Comparison of ENCODE assay signal across 31 mouse cellular contexts in the genomic region with DNA sequence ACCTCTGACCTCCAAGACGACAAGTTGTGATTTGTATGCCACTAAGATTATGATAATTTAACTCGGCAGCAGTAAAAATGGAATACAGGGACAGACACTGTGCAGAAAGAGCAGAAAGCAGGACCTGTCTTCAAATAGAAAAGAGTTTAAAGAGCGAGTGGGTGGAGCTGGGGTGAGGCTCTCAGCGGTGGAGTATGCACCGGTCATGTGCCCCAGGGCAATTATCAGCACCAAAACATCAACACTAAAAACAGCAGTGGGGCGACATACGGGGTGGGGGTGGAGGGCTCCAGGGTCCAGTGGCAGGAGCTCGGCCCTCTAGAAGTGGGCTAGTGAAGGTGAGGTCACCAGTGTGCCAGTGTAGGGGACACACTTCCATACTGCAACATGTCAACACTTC. TPM values are rescaled to one million over a fixed set of nuclear protein-coding genes. Genes with fewer than 3 reads are reported as not detected.
DNase-seq lines count a peak whose midpoint lies in the region; ATAC-seq and TF ChIP-seq lines count a peak whose summit lies in the region.
"Had no signal": no experiment of that assay in that cellular context is flagged by ENCODE, and none has a peak within 500 bp of the region (broad histone marks: within the 10 kb centered on the region; RNA-seq: fewer than 3 reads in every experiment).

No protein-coding gene starts in this region.

- no peak overlapping the region for H3K27ac ChIP-seq in kidney, embryonic 15.5 days
- no peak overlapping the region for H3K27ac ChIP-seq in MEL (ENCODE audit: control insufficient read depth, low read depth, low read length)
- H3K27ac ChIP-seq in hindbrain, embryonic 10.5 days: no peak overlapping the region
- H3K27ac ChIP-seq: hindbrain, embryonic 12.5 days; hindbrain, postnatal 0 days; layer of hippocampus, adult 2 months; left cerebral cortex, adult 2 months; limb, embryonic 12.5 days; liver, embryonic 15.5 days had no signal

- TF ChIP-seq CTCF in G1E (IDR thresholded peaks at IDR 0.05; ENCODE audit: low read depth, low read length): no peak
- TF ChIP-seq CTCF in MEL (IDR thresholded peaks at IDR 0.05 in 2 of 3, conservative IDR thresholded peaks at IDR 0.05 in 1 of 3; ENCODE audit: control insufficient read depth in 1 of 3, insufficient read depth in 1 of 3, low read depth in 2 of 3, low read length in 3 of 3, poor library complexity in 1 of 3, severe bottlenecking in 1 of 3): no peak

- peaks cover 11% of the 10 kb centered on the region for H3K4me1 ChIP-seq in kidney, embryonic 15.5 days
- peaks cover 60% of the 10 kb centered on the region for H3K4me1 ChIP-seq in G1E (ENCODE audit: insufficient read depth, low read depth, low read length)
- peaks cover 9 to 29% of the 10 kb centered on the region in 2 experiments for H3K4me1 ChIP-seq in MEL (ENCODE audit: control insufficient read depth in 1 of 2, insufficient read depth in 2 of 2, low read length in 2 of 2)
- H3K4me1 ChIP-seq in hindbrain, embryonic 10.5 days (replicated peaks): peaks cover 12% of the 10 kb centered on the region; the same call in 1 of the 2 replicates
- H3K4me1 ChIP-seq: hindbrain, embryonic 12.5 days had no signal

- peak; percentile 31 for DNase-seq in kidney, adult 11 months
- peak; percentile 25 for DNase-seq in G1E (ENCODE audit: low spot score)
- no peak for DNase-seq in MEL (ENCODE audit: low read depth, low spot score)
- peak; percentile 50 to 71 for DNase-seq in kidney, postnatal 36 days
- DNase-seq in hindbrain, embryonic 10.5 days (ENCODE audit: low spot score): no peak
- DNase-seq: adrenal gland, postnatal 10 days; B cell, adult 2 months; cerebellum, adult 11-12 months; cerebellum, adult 9-11 months; gastrocnemius, postnatal 10 days; heart, postnatal 10 days; lung, embryonic 14.5 days; lung, postnatal 14 days; midbrain, embryonic 14.5 days; thymus, postnatal 4 days had no signal

- no peak for TF ChIP-seq EP300 in MEL (IDR thresholded peaks at IDR 0.05; ENCODE audit: low read depth in 1 of 2, low read length in 2 of 2)

- no peaks in the 10 kb centered on the region for H3K79me2 ChIP-seq in MEL (ENCODE audit: control insufficient read depth, insufficient read depth, low read length, poor library complexity)

- H3K4me3 ChIP-seq in kidney, embryonic 15.5 days (replicated peaks): no peak overlapping the region
- H3K4me3 ChIP-seq in G1E (ENCODE audit: low read depth, low read length) (peak overlapping the region; percentile 30; the same call in 1 of the 2 replicates), MEL (ENCODE audit: control insufficient read depth in 1 of 2, insufficient read depth in 1 of 2, low read depth in 2 of 2, low read length in 2 of 2) (no peak overlapping the region)
- no peak overlapping the region for H3K4me3 ChIP-seq in hindbrain, embryonic 10.5 days
- H3K4me3 ChIP-seq: erythroblast, embryonic 14.5 days; hindbrain, embryonic 12.5 days; layer of hippocampus, adult 2 months; left cerebral cortex, adult 2 months; limb, embryonic 12.5 days; liver, embryonic 15.5 days had no signal

- no peak for TF ChIP-seq RAD21 in MEL (IDR thresholded peaks at IDR 0.05; ENCODE audit: low read depth, low read length)

- TF ChIP-seq POLR2A in MEL (IDR thresholded peaks at IDR 0.05; ENCODE audit: control insufficient read depth in 1 of 2, insufficient read depth in 1 of 2, low read depth in 1 of 2, low read length in 2 of 2, poor library complexity in 1 of 2): no peak

- H3K9ac ChIP-seq in kidney, embryonic 15.5 days: no peak overlapping the region
- no peak overlapping the region for H3K9ac ChIP-seq in MEL (ENCODE audit: control insufficient read depth, low read depth, low read length, poor library complexity, severe bottlenecking)
- H3K9ac ChIP-seq: hindbrain, embryonic 12.5 days; limb, embryonic 12.5 days; liver, embryonic 15.5 days; lung, embryonic 14.5 days had no signal

- H3K9me3 ChIP-seq in kidney, embryonic 15.5 days (replicated peaks): no peaks in the 10 kb centered on the region
- H3K9me3 ChIP-seq in G1E (replicated peaks) (no peaks in the 10 kb centered on the region), MEL (replicated peaks; ENCODE audit: insufficient read depth, low read length) (no peaks in the 10 kb centered on the region)
- H3K9me3 ChIP-seq in hindbrain, embryonic 10.5 days: no peaks in the 10 kb centered on the region
- H3K9me3 ChIP-seq: hindbrain, embryonic 12.5 days; limb, embryonic 12.5 days; liver, embryonic 15.5 days had no signal

- WGBS in kidney, embryonic 15.5 days: 54% methylated on average over 8 of the region's 8 CpGs
- 61% methylated on average over 8 of the region's 8 CpGs for WGBS in hindbrain, embryonic 10.5 days

- no peak overlapping the region for H3K4me2 ChIP-seq in kidney, embryonic 15.5 days
- H3K4me2 ChIP-seq: hindbrain, embryonic 12.5 days; limb, embryonic 12.5 days; liver, embryonic 15.5 days; lung, embryonic 14.5 days had no signal

- H3K36me3 ChIP-seq in kidney, embryonic 15.5 days: no peaks in the 10 kb centered on the region
- peaks cover 92% of the 10 kb centered on the region for H3K36me3 ChIP-seq in G1E (replicated peaks)
- peaks cover 0 to 17% of the 10 kb centered on the region in 2 experiments; a peak in 2 of 4 replicates for H3K36me3 ChIP-seq in MEL (ENCODE audit: control insufficient read depth in 1 of 2, insufficient read depth in 2 of 2, low read length in 2 of 2)
- H3K36me3 ChIP-seq in hindbrain, embryonic 10.5 days: no peaks in the 10 kb centered on the region
- H3K36me3 ChIP-seq: hindbrain, embryonic 12.5 days; limb, embryonic 12.5 days; liver, embryonic 15.5 days had no signal

- no peaks in the 10 kb centered on the region for H3K27me3 ChIP-seq in kidney, embryonic 15.5 days
- H3K27me3 ChIP-seq in G1E (ENCODE audit: insufficient read depth, low read length) (no peaks in the 10 kb centered on the region), MEL (ENCODE audit: control insufficient read depth in 1 of 2, insufficient read depth in 2 of 2, low read length in 2 of 2) (no peaks in the 10 kb centered on the region)
- H3K27me3 ChIP-seq in hindbrain, embryonic 10.5 days (ENCODE audit: insufficient read depth, poor library complexity, severe bottlenecking): no peaks in the 10 kb centered on the region
- H3K27me3 ChIP-seq: hindbrain, embryonic 12.5 days; limb, embryonic 12.5 days; liver, embryonic 15.5 days had no signal

- ATAC-seq in kidney, embryonic 15.5 days (replicated peaks; ENCODE audit: low FRiP score): no peak
- ATAC-seq in G1E (ENCODE audit: extremely low read depth, insufficient number of reproducible peaks, low FRiP score, poor library complexity, severe bottlenecking): peak; percentile 75
- ATAC-seq: forebrain, embryonic 16.5 days; hindbrain, postnatal 0 days had no signal

TF ChIP-seq in MEL, 35 proteins besides CTCF, POLR2A, EP300 and RAD21 (continues in another document):
- TF ChIP-seq BHLHE40 (IDR thresholded peaks at IDR 0.05; ENCODE audit: borderline replicate concordance, low read depth, low read length): peak; percentile 21; the same call in 1 of the 2 replicates
- peak; percentile 72 for TF ChIP-seq USF1 (IDR thresholded peaks at IDR 0.05; ENCODE audit: low read depth, low read length)
- TF ChIP-seq TCF12 (IDR thresholded peaks at IDR 0.05; ENCODE audit: low read depth, low read length): no peak

RNA-seq across cellular contexts. Expression of a gene that starts 32.5 kb away (rescaled TPM):
- polyA plus RNA-seq in kidney, embryonic 15.5 days (2015; fragmentation: Nextera tagmentation; extraction: Ambion mirVana): 0.21 TPM in 1 of 2 replicates, not detected in the other
- 0.90 and 1.6 TPM in 2 replicates for total RNA-seq in G1E (2014; fragmentation: Nextera tagmentation)
- total RNA-seq in G1E (2017): 0.16 TPM in 1 of 2 replicates, not detected in the other
- polyA plus RNA-seq in G1E (2012): 11.1 and 12.4 TPM in 2 replicates
- total RNA-seq in MEL (2012; rRNA removed): not detected in 2 replicates
- polyA plus RNA-seq in MEL (2012; ENCODE audit: insufficient read depth in 1 of 2, insufficient read length in 2 of 2, low read depth in 1 of 2, low replicate concordance in 2 of 2, missing spikeins in 1 of 2): under 1 TPM in 1 of 2 experiments, not detected in 1; 0.32 TPM
- polyA plus RNA-seq in hindbrain, embryonic 10.5 days (2016; fragmentation: Nextera tagmentation; extraction: Ambion mirVana): not detected in 2 replicates
- total RNA-seq: heart, postnatal 10 days; hindbrain, postnatal 0 days; layer of hippocampus, adult 2 months; layer of hippocampus, postnatal 14 days; left cerebral cortex, adult 2 months; left cerebral cortex, postnatal 25 days had no signal
- polyA plus RNA-seq: forebrain, embryonic 11.5 days; forebrain, embryonic 16.5 days; hindbrain, embryonic 12.5 days; hindbrain, postnatal 0 days; limb, embryonic 12.5 days; lung, embryonic 14.5 days; midbrain, embryonic 14.5 days; neural tube, embryonic 14.5 days; thymus, postnatal 0 days had no signal

RNA-seq across cellular contexts. Expression of a gene that starts 37.3 kb away (rescaled TPM):
- polyA plus RNA-seq in kidney, embryonic 15.5 days (2015; fragmentation: Nextera tagmentation; extraction: Ambion mirVana): 12.8 and 14.2 TPM in 2 replicates
- total RNA-seq in G1E (2014; fragmentation: Nextera tagmentation): 325 and 329 TPM in 2 replicates
- 45.0 and 54.9 TPM in 2 replicates for total RNA-seq in G1E (2017)
- polyA plus RNA-seq in G1E (2012): 191 and 199 TPM in 2 replicates
- total RNA-seq in MEL (2012; rRNA removed): 0.07 and 0.08 TPM in 2 replicates
- under 1 TPM in 1 of 2 experiments, not detected in 1; 0.29 TPM for polyA plus RNA-seq in MEL (2012; ENCODE audit: insufficient read depth in 1 of 2, insufficient read length in 2 of 2, low read depth in 1 of 2, low replicate concordance in 2 of 2, missing spikeins in 1 of 2)
- polyA plus RNA-seq in hindbrain, embryonic 10.5 days (2016; fragmentation: Nextera tagmentation; extraction: Ambion mirVana): 1.8 and 3.5 TPM in 2 replicates

RNA-seq across cellular contexts. Expression of a gene that starts 45.8 kb away (rescaled TPM):
- 0.09 and 0.21 TPM in 2 replicates for polyA plus RNA-seq in kidney, embryonic 15.5 days (2015; fragmentation: Nextera tagmentation; extraction: Ambion mirVana)
- not detected in 2 replicates for total RNA-seq in G1E (2014; fragmentation: Nextera tagmentation)
- 0.11 TPM in 1 of 2 replicates, not detected in the other for total RNA-seq in G1E (2017)
- polyA plus RNA-seq in G1E (2012): 0.02 TPM in 1 of 2 replicates, not detected in the other
- not detected in 2 replicates for total RNA-seq in MEL (2012; rRNA removed)
- polyA plus RNA-seq in MEL (2012; ENCODE audit: insufficient read depth in 1 of 2, insufficient read length in 2 of 2, low read depth in 1 of 2, low replicate concordance in 2 of 2, missing spikeins in 1 of 2): not detected
- polyA plus RNA-seq in hindbrain, embryonic 10.5 days (2016; fragmentation: Nextera tagmentation; extraction: Ambion mirVana): 0.14 TPM in 2 replicates
- total RNA-seq: adrenal gland, postnatal 10 days; gastrocnemius, postnatal 10 days; granulocyte monocyte progenitor cell, adult 5-6 weeks; layer of hippocampus, adult 2 months; left cerebral cortex, adult 2 months; liver, adult 2 months had no signal
- polyA plus RNA-seq: erythroblast, embryonic 14.5 days; liver, adult 2 months had no signal

RNA-seq across cellular contexts. Expression of a gene that starts 57.7 kb away (rescaled TPM):
- polyA plus RNA-seq in kidney, embryonic 15.5 days (2015; fragmentation: Nextera tagmentation; extraction: Ambion mirVana): 142 and 145 TPM in 2 replicates
- total RNA-seq in G1E (2014; fragmentation: Nextera tagmentation): 266 and 298 TPM in 2 replicates
- 115 and 125 TPM in 2 replicates for total RNA-seq in G1E (2017)
- polyA plus RNA-seq in G1E (2012): 640 and 697 TPM in 2 replicates
- 110 and 115 TPM in 2 replicates for total RNA-seq in MEL (2012; rRNA removed)
- 100 to 1,000 TPM; 103 to 248 TPM for polyA plus RNA-seq in MEL (2012; ENCODE audit: insufficient read depth in 1 of 2, insufficient read length in 2 of 2, low read depth in 1 of 2, low replicate concordance in 2 of 2, missing spikeins in 1 of 2)
- polyA plus RNA-seq in hindbrain, embryonic 10.5 days (2016; fragmentation: Nextera tagmentation; extraction: Ambion mirVana): 130 and 147 TPM in 2 replicates

RNA-seq across cellular contexts. Expression of a gene that starts 58.5 kb away (rescaled TPM):
- polyA plus RNA-seq in kidney, embryonic 15.5 days (2015; fragmentation: Nextera tagmentation; extraction: Ambion mirVana): 85.9 and 88.7 TPM in 2 replicates
- total RNA-seq in G1E (2014; fragmentation: Nextera tagmentation) (38.2 and 45.2 TPM in 2 replicates), G1E (2017) (34.1 and 34.6 TPM in 2 replicates), MEL (2012; rRNA removed) (44.2 and 47.0 TPM in 2 replicates)
- polyA plus RNA-seq in G1E (2012) (10.1 and 12.5 TPM in 2 replicates), MEL (2012; ENCODE audit: insufficient read depth in 1 of 2, insufficient read length in 2 of 2, low read depth in 1 of 2, low replicate concordance in 2 of 2, missing spikeins in 1 of 2) (10 to 100 TPM in 1 of 2 experiments, not detected in 1; 72.8 TPM)
- 108 and 116 TPM in 2 replicates for polyA plus RNA-seq in hindbrain, embryonic 10.5 days (2016; fragmentation: Nextera tagmentation; extraction: Ambion mirVana)

Comparison
In these comparisons a context has a peak if more than half of its experiments do, and no peak if none do; other contexts are left out.
1. DNase-seq: peak in kidney, adult 11 months (single experiment), G1E (single experiment) and kidney, postnatal 36 days (2 of 2); none in MEL (single experiment) and hindbrain, embryonic 10.5 days (single experiment).
2. RNA of a gene that starts 37.3 kb away (polyA plus RNA-seq): 191 to 199 TPM in G1E; 12.8 to 14.2 TPM in kidney, embryonic 15.5 days, 1.8 to 3.5 TPM in hindbrain, embryonic 10.5 days and 0.29 TPM in MEL; every median in the first group is over 10 times any median in the second.